Mouse (Mus musculus): Measurements from ENCODE around the gene Slc32a1.
A peak's percentile ranks its signal among the peaks of the same experiment; 100 is the strongest.

Gene Slc32a1

GRCm38 (mm10) chr2:158625231-158625630 lies 14.7 kb downstream of the Slc32a1 start:
- TF ChIP-seq GATA4 (IDR thresholded peaks at IDR 0.05; ENCODE audit: insufficient replicate concordance, low read length) = no peak

DNA sequence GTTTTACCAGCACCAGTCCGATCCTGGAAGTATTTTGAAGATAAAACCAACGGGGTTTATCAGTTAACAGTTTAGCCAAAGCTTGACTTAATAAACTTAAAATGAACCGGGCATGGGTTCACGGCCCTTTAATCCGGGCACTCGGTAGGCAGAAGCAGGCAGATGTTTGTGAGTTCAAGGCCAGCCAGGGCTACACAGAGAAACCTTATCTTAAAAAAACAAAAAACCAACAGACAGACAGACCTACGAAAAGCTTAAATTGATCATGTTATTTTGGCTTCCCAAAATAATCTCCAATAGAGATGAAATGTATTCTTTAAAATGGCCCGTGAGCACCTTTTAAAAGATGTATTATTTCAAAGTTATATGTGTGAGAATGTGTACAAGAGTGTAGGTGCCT lies 15.1 kb downstream of the Slc32a1 start:
- TF ChIP-seq GATA4 (IDR thresholded peaks at IDR 0.05; ENCODE audit: insufficient replicate concordance, low read length) = no peak

- TF ChIP-seq GATA4 (IDR thresholded peaks at IDR 0.05; ENCODE audit: insufficient replicate concordance, low read length) = no peak
Measured at GRCm38 (mm10) chr2:158628858-158629257, 18.3 kb downstream of the Slc32a1 start.

- no peak for TF ChIP-seq GATA4 (IDR thresholded peaks at IDR 0.05; ENCODE audit: insufficient replicate concordance, low read length)
Measured at GRCm38 (mm10) chr2:158629414-158629813, 18.8 kb downstream of the Slc32a1 start.

- TF ChIP-seq GATA4 (IDR thresholded peaks at IDR 0.05; ENCODE audit: insufficient replicate concordance, low read length) = no peak
Measured at GRCm38 (mm10) chr2:158631873-158632272, 21.3 kb downstream of the Slc32a1 start.

DNA sequence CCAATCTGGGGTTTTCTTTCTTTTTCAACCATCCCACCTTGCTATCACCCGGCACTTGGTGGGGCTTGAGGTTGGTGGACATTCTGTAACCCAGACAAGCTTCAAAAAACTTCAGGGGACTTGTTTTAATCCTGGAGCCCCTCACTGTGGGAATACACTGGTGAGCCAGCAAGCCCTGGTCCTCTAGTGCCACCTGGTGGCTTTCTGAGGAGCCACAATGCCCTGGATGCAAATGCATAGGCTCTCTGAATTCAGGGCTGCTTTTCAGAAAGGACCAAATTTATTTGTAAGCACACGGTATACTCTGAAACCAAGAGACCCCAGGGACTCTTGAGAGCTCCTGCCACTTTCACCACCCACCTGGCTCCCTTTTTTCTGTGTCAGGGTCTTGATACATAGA lies 31.3 kb downstream of the Slc32a1 start:
- no peak for TF ChIP-seq GATA4 (IDR thresholded peaks at IDR 0.05; ENCODE audit: insufficient replicate concordance, low read length)

DNA sequence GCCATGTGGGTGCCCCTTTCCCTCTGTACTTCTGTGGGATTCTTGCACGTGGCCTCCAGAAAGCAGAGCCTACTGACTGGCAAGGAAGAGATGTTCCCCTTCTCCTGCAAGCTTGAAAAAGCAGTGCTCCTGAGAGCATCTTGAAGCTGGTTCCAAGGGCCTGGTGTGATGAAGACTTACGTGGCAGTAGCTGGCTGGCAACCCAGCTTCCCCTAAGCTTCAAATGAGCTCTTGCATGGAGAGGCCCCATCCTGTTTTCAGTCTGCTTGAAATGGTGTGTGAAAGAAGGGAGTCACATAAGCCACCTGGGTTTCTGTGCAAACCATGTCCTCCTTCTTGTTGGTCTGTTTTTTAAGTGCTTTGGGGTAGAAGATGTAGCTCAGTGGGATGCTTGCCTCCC lies 32.0 kb downstream of the Slc32a1 start:
- no peak for TF ChIP-seq GATA4 (IDR thresholded peaks at IDR 0.05; ENCODE audit: insufficient replicate concordance, low read length)

- TF ChIP-seq GATA4 (IDR thresholded peaks at IDR 0.05; ENCODE audit: insufficient replicate concordance, low read length) = no peak
Measured at GRCm38 (mm10) chr2:158643791-158644190, 33.2 kb downstream of the Slc32a1 start.

DNA sequence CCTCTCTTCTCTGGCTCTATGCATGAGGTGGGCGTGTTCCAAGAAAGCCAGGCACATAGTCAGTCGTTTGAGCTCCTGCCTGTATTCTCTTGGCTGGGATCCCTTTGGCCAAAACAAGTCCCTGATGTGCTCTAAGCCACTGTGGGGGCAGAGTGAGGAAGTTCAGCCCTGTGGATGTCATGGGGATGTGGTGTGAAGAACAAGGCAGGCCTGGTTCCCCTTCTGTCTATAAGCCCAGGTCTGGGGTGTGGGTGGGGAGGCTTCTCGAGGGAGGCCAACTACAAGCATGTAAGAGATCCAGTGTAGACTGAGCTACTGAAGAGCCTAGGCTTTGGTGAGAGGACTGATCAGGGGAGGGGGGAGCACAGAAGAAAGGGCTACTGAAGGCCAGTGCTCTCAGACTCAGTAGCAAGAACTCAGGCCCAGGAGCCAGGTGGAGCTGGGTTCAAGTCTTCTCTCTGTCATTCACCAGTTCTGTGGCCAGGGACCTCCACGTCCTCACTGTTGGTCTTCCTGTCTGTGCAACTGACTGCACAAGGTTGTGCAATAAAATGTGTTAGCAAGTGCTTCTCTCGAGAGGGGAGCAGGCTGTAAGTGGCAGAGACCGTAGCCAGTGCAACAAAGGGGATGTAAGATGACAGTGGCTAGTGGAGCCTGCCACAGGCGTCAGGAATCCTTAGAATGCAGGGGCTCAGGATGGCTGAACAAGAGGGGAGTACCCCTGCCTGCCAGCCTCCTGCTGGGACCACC lies 40.8 kb downstream of the Slc32a1 start:
- TF ChIP-seq GATA4 (IDR thresholded peaks at IDR 0.05; ENCODE audit: insufficient replicate concordance, low read length) = no peak

GRCm38 (mm10) chr2:158652985-158653384 lies 42.4 kb downstream of the Slc32a1 start:
- TF ChIP-seq GATA4 (IDR thresholded peaks at IDR 0.05; ENCODE audit: insufficient replicate concordance, low read length) = no peak

- no peak for TF ChIP-seq GATA4 (IDR thresholded peaks at IDR 0.05; ENCODE audit: insufficient replicate concordance, low read length)
Measured at GRCm38 (mm10) chr2:158654717-158655116, 44.1 kb downstream of the Slc32a1 start.

- no peak for TF ChIP-seq GATA4 (IDR thresholded peaks at IDR 0.05; ENCODE audit: insufficient replicate concordance, low read length)
Measured at GRCm38 (mm10) chr2:158655806-158656205, 45.2 kb downstream of the Slc32a1 start.

- TF ChIP-seq GATA4 (IDR thresholded peaks at IDR 0.05; ENCODE audit: insufficient replicate concordance, low read length) = 0 out of 2 replicates have a peak, but pooled peaks have one; percentile 15
Measured at GRCm38 (mm10) chr2:158658822-158659221, 48.3 kb downstream of the Slc32a1 start.

- no peak for TF ChIP-seq GATA4 (IDR thresholded peaks at IDR 0.05; ENCODE audit: insufficient replicate concordance, low read length)
Measured at GRCm38 (mm10) chr2:158659346-158659745, 48.8 kb downstream of the Slc32a1 start.

- no peak for TF ChIP-seq GATA4 (IDR thresholded peaks at IDR 0.05; ENCODE audit: insufficient replicate concordance, low read length)
Measured at GRCm38 (mm10) chr2:158665098-158665497, 54.5 kb downstream of the Slc32a1 start, which contains the start of gene Ppp1r16b. TSS of gene Ppp1r16b (plus strand) at chr2:158665398.
